Mouse (Mus musculus) cortical plate, adult 2 months (tissue): ENCODE results near the gene Zdhhc18. TPM values are rescaled to one million over a fixed set of nuclear protein-coding genes. Genes with fewer than 3 reads are reported as not detected.

Experiments used
- H3K27ac ChIP-seq: fragments of 200-500 bp; 2 replicates; pipeline ENCODE4 v1.5.1; 2012; ENCODE audit warnings: low read length, control low read depth, inconsistent platforms; ENCODE audit not compliant: insufficient read depth
- H3K4me1 ChIP-seq: fragments of 200-500 bp; 2 replicates; pipeline ENCODE4 v1.6.1; 2011; ENCODE audit warnings: low read length; ENCODE audit not compliant: control insufficient read depth, insufficient read depth
- H3K4me3 ChIP-seq: fragments of 200-500 bp; 2 replicates; pipeline ENCODE4 v1.5.1; 2011; ENCODE audit warnings: mild to moderate bottlenecking, low read length, control low read depth; ENCODE audit not compliant: insufficient read depth
- CTCF ChIP-seq: fragments of 200-500 bp; IDR thresholded peaks from 2 replicates; pipeline ENCODE4 v1.5.1; 2011; ENCODE audit warnings: mild to moderate bottlenecking, control low read depth, low read length; ENCODE audit not compliant: insufficient read depth; ENCODE audit errors: extremely low read depth
- POLR2A ChIP-seq: fragments of 200-500 bp; IDR thresholded peaks from 2 replicates; pipeline ENCODE4 v1.6.1; 2011; ENCODE audit warnings: mild to moderate bottlenecking, low read length, control low read depth; ENCODE audit not compliant: insufficient read depth; ENCODE audit errors: extremely low read depth
- polyA plus RNA-seq: library from polyadenylated mRNA; depleted of rRNA; stranded (reverse); fragments of >200 nt; gene quantifications from 2 replicates; pipeline ENCODE4 v1.2.3, GENCODE M21; 2012

The Zdhhc18 gene
- polyA plus RNA-seq, 1 experiment: 38.4 TPM

DNA sequence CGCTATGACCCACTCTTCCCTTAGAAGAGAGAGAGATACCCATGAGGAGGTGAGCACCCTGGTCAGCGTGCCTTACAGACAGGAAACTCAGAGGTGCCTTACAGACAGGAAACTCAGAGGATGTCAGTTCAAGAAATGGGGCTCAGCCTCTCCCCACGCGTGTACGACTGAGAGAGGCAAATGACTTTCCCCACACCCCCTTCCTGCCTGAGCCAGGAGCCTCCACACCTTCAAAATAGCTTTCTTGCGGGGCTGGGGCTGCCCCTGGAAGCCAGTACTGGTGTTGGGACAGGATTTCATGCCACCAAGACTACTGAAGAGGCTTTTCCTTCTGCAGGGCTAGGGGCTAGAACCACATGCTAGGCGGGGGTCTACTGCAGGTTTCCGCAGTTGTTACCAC lies 29.3 kb downstream of the Zdhhc18 start:
- no peak overlapping the region for H3K4me3 ChIP-seq
- H3K27ac ChIP-seq: no peak overlapping the region
- TF ChIP-seq CTCF (no peak), POLR2A (no peak)
- no peaks in the 10 kb centered on the region for H3K4me1 ChIP-seq

DNA sequence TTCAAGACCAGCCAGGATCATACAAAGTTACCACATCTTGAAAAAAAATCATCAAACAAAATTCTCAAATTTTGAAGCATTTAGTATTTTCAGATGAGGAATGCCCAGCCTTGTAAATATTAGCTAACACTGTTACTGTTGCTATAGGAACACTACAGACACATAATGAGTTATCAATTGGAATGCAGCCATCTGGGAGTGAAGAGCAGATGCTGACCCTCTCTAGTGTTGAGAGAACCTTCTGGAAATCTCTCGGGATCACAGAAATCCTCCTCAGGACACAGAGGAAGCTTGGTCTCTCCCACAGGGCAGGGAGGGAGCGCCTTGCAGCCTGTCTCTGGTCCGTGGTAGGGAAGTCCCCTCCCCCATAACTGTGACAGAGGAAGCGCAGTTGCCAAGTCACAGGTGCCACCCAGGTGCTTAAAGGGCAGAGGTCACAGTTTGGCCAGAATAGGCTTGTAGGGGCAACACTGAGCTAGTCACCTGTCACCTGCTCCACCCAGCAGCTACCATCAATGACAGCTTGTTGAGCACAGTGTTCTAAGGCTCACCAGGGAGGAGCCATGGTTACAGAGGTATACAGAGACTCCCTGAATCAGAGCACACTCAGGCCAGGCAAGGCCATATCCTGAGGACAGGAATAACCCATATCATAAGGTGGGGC lies 30.3 kb downstream of the Zdhhc18 start:
- TF ChIP-seq CTCF (no peak), POLR2A (no peak)
- Histone ChIP-seq H3K4me1 (peaks cover 2% of the 10 kb centered on the region; the same call in 1 of the 2 replicates), H3K27ac (no peak overlapping the region), H3K4me3 (no peak overlapping the region)

DNA sequence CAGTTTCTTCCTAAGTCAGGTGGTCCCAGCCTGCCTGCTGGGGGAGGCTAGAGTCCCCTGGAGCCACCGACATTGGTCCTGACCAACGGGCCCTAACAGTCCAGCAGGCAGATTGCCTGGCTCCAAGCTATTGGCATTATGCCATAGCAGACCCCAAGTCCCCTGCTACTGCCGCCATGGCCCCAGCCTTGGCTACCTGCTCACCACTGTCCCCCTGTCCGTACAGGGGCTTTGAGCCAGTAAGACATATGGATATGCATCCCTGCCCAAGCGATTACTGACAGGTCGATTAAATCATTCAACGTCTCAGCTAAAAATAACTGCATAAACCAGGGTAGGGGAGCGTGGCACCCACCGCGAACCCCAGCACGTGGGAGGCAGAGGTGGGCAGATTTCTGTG lies 32.0 kb downstream of the Zdhhc18 start:
- H3K4me1 ChIP-seq: peaks cover 5% of the 10 kb centered on the region
- H3K27ac ChIP-seq: no peak overlapping the region
- TF ChIP-seq CTCF (no peak), POLR2A (no peak)
- no peak overlapping the region for H3K4me3 ChIP-seq

DNA sequence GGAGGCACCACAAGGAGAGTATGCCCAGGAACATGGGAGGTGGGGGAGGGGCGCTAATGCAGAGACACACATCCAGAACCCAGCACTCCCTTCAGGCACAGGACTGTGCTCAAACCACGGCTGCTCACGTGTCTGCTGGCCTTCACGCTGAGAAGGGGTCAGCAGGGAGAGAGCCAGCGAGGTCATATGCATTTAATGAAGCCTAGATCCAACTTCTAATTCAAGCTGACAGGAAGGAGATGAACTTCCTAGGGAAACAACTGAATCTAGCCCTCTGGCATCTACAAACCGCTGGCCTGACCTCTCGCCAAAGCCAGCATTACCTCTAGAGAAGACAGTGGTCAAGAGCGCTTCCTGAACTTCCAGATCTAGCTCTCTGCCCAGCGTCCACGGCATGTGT lies 34.5 kb downstream of the Zdhhc18 start:
- no peak for TF ChIP-seq CTCF
- TF ChIP-seq POLR2A: no peak
- Histone ChIP-seq H3K4me3 (no peak overlapping the region), H3K27ac (no peak overlapping the region)

DNA sequence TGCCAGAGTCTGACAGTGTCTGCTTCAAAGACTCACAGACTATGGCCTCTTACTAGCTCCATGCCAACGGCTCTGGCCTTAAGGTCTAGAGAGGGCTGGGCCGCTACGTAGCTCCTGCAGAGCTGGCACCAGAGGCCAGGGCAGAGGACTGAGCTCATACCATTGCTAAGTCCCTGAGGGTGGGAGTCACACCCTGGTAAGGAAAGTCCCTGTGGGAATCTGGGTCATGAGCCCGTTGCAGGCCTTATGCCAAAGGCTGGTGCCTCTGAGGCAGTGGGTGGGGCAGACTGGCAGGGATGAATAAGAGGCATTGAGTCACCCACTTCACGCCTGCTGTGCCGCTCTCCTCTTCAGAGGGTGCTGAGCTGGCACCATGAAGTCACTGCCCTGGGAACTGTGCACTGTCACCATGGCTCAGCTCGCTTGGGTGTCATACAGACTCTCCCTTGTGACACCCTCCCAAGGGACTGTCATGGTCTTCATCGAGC lies 35.6 kb downstream of the Zdhhc18 start:
- Histone ChIP-seq H3K4me1 (peaks cover 5% of the 10 kb centered on the region), H3K27ac (no peak overlapping the region), H3K4me3 (no peak overlapping the region)
- TF ChIP-seq POLR2A: no peak

More for the DNA sequence above, 34.5 kb downstream of the Zdhhc18 start:
- peaks cover 5% of the 10 kb centered on the region for H3K4me1 ChIP-seq

DNA sequence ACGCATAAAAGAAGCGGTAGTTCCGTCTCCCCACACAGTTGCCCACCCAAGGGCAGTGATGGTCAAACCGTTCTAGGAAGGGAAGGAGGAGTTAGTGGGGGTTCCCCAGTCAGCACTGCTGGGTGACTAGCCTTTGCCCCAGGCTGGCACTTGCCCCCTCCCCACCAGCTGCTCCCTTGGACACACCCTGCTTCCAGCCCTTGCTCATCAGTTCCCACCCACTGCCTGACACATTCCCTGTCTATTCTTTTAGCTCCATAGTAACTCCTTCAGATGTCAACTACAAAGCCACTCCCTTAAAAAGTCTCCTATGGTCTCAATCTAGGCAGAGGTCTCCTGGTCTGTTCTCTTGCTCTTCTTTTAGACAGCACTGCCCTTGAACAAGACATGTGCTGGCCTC lies 36.1 kb downstream of the Zdhhc18 start:
- peaks cover 5% of the 10 kb centered on the region for H3K4me1 ChIP-seq
- no peak overlapping the region for H3K4me3 ChIP-seq
- TF ChIP-seq CTCF: no peak
- H3K27ac ChIP-seq: no peak overlapping the region

DNA sequence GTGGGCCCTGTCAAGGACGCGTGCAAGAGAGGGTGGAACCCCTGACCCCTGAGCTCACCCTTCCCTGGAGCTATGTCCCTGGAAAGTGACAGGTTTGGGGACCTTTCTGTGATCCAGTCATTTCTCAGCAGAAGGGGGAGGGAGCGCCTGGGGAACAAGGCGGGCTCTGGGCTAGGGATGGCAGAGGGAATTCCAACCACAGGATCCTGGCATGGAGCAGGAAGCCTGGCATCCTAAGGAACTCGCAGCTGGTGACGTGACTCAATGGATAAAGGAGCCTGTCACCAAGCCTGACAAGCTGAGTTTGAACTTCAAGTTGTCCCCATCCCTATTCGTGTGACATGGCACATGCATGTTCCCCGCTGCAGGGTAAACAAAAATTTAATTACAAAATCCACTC lies 36.9 kb downstream of the Zdhhc18 start:
- TF ChIP-seq CTCF (no peak), POLR2A (no peak)

DNA sequence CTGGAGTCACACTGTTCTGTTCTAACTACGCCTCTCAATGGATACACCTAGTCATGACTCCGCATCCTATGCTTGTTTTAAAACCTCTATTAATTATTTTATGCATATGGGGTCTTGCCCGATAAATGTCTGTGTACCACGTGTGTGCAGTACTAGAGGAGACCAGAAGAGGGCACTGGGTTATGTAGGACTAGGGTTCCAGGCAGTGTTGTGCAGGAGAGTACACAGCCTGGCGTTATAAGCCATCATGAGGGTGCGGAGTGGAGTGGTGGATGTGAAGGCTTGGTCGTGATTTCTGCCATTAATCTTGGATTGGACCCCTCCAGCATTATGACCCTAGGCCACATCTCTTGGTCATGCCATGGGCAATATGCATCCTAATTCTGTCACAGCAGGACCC lies 37.5 kb downstream of the Zdhhc18 start:
- TF ChIP-seq CTCF (0 out of 2 replicates have a peak, but pooled peaks have one; percentile 10), POLR2A (no peak)
- Histone ChIP-seq H3K27ac (no peak overlapping the region), H3K4me1 (peaks cover 5% of the 10 kb centered on the region), H3K4me3 (no peak overlapping the region)

More for the DNA sequence above, 36.9 kb downstream of the Zdhhc18 start:
- Histone ChIP-seq H3K4me3 (no peak overlapping the region), H3K27ac (no peak overlapping the region), H3K4me1 (peaks cover 5% of the 10 kb centered on the region)

DNA sequence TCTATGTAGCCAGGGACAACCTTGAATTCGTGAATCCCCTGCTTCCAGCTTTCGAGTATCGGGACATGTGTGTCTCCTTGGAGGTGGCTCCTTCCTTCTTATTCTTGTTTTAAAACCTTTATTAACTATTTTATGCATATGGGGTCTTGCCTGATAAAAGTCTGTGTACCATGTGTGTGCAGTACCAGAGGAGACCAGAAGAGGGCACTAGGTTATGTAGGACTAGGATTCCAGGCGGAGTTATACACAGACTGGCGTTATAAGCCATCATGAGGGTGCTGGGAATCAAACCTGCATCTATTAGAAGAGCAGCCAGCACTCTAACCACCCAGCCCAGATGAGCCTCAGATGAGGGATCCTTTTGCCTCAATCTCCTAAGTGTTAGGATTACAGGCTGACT lies 38.1 kb downstream of the Zdhhc18 start:
- Histone ChIP-seq H3K4me1 (peaks cover 5% of the 10 kb centered on the region), H3K4me3 (no peak overlapping the region), H3K27ac (no peak overlapping the region)
- TF ChIP-seq POLR2A: no peak
- TF ChIP-seq CTCF: no peak

DNA sequence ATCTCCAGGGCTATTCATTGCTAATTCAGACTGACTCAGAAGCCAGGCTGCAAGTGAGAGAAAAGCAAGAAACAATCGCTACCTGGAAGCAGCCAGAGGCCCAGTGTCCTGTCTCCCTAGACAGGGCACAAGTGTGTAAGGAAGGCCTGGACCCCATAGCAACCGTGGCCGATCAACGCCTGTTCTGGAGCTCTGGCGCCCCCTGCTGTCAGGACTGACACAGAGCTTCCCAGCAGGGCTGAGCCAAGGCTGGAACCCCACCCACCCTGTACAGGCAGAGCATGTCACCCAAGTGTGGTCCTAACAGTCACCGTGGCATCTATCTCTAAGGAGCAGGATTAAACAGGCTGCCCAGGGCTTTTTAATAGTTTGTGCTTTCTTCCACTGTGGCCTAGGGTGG lies 40.2 kb downstream of the Zdhhc18 start:
- no peak for TF ChIP-seq POLR2A
- peak; percentile 81 for TF ChIP-seq CTCF
- Histone ChIP-seq H3K27ac (no peak overlapping the region), H3K4me3 (no peak overlapping the region), H3K4me1 (peaks cover 4% of the 10 kb centered on the region)
